Mouse (Mus musculus) ES-Bruce4 (cell line): ENCODE measurements around the gene Icam5.
"Not testable (repeated sequence)": the region's sequence is repeated elsewhere in the genome, so short reads cannot be mapped to it uniquely, and the experiment has no call there.

ENCODE experiments used
- CTCF ChIP-seq: IDR thresholded peaks from one replicate; pipeline ENCODE4 v1.8.1; 2011; ENCODE audit warnings: low read depth, low read length
- POLR2A ChIP-seq: IDR thresholded peaks from one replicate; pipeline ENCODE4 v1.8.1; 2011; ENCODE audit warnings: low read length; ENCODE audit not compliant: insufficient read depth

DNA sequence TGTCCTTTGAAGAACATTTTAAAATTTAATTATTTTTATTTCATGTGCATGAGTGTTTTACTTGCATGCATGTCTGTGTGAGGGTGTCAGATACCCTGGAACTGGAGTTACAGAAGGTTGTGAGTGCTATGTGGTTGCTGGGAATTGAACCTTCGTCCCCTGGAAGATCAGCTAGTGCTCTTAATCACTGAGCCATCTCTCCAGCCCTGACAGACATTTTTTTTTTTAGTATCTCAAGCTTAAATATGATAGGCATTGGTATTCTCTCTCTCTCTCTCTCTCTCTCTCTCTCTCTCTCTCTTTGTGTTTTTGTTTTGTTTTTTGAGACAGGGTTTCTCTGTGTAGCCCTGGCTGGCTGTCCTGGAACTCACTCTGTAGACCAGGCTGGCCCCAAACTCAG, 12.9 kb downstream of the Icam5 start:
- TF ChIP-seq CTCF, POLR2A: not testable (repeated sequence)
